Mouse (Mus musculus): ENCODE results near the gene Anxa8.

Gene Anxa8

GRCm38 (mm10) chr14:34119046-34119723, 33.4 kb downstream of the Anxa8 start:
- DNase-seq (ENCODE audit: extremely low read depth, low read depth, low spot score), result no peak

DNA sequence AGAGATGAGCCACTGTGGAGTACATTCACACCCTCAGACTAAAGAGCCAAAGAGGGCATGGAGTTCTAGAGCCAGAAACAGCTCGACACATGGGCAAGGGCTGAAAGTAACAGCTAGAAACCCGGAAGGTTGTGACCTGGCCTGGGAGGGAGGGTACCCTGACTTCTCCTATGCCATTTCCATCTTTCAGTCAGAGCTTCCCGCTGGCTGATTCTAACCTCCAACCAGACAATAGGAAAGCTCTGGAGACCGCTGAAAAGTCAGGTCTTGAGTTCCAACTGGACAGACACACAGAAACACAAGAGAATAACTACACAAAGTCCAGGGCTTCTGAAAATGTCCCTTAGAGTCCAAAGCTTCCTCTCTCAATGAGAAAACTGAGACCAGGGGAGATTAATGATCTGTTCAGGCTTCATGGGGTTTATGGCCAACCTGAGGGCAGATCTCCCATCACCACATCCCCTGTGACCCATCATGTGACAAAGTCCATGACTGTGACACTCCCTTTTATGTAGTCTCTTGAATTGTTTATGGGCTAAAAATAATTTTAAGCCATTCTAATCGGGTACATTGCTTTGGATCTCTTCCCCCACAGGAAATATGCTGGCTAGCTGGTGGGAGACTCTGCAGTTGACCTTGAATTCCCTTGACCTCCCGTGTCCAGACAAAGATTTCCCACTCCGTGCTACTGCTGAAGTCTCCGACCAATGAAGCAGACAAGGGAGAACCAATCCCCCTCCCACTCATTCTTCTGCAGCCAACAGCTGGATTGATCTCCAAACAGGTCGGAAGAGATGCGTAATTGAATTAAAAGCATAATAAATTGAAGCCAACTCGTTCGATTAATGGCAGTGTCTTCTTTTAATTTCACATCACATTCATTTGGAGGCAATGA, 34.5 kb downstream of the Anxa8 start:
- no peak for DNase-seq (ENCODE audit: extremely low read depth, low read depth, low spot score)

DNA sequence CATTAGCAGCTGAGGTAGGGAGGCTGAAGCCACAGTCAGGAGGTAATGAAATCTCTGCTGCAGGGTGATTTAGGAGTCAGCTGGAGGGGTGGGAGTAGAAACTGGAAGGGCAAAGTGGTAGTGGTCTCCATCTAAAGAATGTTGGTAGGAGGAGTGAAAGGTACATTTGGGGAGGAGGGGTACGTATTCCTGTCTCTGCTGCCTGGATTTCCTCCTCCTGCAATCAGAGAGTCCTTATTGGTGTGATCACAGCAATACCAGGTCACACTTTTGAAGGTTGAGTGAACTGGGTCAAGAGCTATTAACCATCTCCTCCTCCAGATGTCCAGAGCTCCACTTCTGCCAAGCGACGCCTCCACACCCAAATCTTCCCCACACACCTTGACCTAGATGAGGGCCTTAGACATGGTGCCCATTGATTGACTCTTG, 35.2 kb downstream of the Anxa8 start:
- no peak for DNase-seq (ENCODE audit: extremely low read depth, low read depth, low spot score)

DNA sequence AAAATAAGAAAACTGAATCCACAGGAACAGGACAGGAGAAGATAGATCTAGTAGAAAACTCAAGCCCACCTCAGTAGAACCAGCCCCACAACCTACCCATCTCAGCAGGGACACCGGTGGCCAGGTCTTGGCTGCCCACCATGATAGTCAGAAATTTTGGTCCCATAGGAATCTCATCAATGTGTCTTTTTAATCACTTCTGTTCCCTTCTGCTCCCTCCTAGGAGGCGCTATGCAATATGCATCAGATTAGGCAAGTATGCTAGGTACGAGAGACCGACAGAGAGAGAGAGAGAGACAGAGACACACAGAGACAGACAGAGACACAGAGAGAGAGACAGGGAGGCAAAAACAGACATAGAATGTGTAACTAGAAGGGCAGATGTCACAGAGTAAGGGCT, 35.9 kb downstream of the Anxa8 start:
- DNase-seq (ENCODE audit: extremely low read depth, low read depth, low spot score), result no peak

DNA sequence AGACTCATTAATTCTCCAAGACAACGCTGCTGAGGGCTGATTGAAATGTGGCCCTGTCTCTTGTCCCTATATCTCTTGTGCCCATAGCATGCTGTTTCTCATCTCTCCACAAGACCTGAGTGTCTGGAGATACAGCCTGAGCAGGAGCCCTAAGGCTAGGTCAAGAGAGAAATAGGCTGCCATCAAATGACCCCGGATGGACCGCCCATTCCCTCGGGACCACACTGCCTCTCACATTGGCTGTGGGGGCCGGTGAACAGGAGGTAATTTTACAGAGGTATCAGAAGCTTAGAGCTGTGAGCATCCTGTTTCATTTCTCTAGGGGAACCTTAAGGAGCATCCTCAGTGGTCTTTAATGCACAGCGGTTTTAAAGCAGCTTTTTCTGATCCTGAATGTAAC, 45.4 kb downstream of the Anxa8 start:
- no peak for DNase-seq (ENCODE audit: extremely low read depth, low read depth, low spot score)

DNA sequence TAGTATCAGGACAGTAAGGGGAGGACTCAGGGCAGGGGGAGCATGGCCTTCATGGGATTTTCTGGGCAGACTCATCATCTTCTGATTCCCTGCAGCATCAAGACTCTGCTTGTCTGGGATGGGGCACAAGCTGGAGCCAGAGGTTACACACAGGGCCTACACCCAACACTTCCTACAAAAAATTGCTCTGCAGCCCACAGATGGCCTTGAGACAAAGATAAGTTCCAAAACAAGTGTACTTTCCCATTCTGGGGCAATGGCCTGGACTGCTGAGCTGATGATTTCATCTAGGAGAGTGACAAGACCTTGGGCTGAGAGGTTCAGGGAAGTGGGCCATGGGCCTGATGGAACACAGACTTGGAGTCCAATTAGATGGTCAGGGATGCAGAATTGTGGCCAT, 49.6 kb downstream of the Anxa8 start:
- DNase-seq (ENCODE audit: extremely low read depth, low read depth, low spot score), result no peak

DNA sequence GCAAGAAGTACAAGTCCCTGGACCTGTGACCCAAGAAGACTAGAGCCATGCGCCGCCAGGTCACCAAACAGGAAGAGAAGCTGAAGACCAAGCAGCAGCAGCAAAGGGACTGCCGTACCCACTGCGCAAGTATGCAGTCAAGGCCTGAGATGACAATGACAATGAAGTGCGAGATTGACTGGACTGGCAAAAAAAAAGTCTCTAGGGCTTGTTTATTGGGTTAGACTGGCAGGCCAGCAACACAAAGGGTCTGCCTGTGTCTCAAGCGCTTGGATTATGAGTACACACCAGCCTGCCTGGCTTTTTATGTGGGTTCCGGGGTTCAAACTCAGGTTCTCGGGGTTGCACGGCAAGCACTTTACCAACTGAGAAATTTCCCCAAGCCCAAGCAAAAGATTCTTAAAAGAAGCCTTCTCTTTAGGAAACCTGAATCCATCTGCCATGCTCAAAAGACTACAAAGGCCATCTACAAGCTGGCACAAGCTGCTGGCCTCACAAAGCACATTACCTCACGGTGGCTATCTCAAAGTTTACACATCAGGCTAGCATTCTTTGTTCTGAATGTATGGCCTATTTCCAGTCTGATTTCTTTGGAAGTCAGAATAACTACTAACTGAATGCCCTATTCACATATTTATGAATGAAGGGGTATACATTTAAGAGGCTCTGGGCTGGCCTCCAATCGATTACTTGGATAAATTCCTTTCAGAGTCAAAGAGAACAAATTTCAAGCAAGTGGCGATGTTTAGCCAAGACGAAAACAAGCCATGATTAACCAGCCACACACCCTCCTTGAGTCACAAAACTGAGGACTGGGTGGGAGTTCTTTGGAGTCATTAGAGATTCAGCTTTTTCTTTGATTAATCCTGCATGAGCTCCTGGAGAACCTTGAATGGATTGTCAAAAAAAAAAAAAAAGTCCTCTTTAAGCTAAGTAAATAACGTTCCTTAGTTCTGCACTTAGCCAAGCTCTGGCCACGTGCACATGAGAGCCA, 54.2 kb downstream of the Anxa8 start:
- DNase-seq (ENCODE audit: extremely low read depth, low read depth, low spot score), result no peak

DNA sequence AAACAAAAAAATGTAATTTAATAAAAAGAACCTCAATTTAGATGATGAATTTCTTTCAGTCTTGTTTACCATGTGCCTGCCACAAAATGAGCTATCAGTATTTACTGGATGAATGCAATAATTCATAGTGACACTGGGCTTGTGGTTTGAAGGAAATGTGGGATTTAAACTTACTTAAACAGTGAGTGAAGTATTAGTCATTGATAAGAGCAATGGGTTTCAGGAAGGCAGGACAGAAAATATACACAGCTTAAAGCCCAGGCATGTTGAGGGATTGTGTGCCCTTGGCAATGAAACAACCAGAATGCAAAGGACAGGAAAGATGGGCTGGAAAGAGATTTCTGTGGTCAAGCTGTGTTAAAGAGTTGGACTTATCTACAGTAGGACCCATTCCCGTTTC, 56.5 kb downstream of the Anxa8 start:
- DNase-seq (ENCODE audit: extremely low read depth, low read depth, low spot score), result no peak

DNA sequence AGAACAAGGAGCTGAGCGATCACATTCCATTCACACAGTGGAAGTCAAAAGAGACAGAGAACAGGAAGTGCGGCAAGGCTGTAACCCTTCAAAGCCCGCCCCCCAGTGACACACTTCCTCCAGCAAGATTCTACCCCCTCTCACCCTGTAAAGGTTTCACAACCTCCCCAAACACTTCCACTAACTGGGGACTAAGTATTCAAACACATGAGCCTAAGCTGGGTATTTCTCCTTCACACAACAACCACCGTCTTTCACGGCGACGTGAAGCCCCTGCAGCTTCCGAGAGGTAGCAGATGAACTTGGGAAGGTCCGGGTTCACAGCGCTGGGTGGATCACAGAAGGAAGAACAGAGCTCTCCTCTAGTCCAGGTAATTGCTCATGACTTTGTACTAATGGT, 57.1 kb downstream of the Anxa8 start:
- no peak for DNase-seq (ENCODE audit: extremely low read depth, low read depth, low spot score)
